Mouse (Mus musculus): ENCODE results near the gene Hs3st1. TPM values are rescaled to one million over a fixed set of nuclear protein-coding genes. Genes with fewer than 3 reads are reported as not detected.

Hs3st1 gene
- total and polyA plus RNA-seq, 2 experiments from 2014 or later, result 4.9 to 7.0 TPM

DNA sequence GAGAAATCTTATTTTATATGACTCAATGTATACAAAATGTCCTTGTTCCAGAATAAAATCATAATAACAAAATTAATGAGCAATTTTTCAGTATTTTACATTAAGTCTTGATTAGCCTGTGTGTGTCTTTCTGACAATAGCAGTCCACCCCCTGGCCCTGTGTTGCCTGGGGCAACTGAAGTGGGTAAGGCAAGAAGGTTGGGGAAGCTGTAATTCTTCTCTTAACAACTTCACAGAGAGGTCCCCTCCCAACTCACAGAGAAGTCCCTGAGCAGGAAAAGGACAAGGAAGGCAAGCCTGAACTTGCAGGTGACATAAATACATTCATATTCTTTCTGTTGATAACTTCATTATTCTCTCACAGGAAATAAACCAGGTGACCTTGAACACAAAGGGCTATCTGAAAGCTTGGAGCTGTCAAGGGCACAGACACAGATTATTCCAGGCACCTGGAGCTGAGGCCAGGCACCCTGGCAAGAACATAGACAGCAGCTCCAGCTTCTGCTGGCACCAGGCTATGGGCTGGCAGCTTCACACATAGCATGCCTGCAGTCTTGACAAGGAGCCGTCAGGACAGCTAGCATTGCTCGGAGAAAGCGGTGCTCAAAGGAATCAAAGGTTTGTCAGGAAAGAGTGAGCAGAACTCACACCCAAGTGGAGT is 134.9 kb downstream of the Hs3st1 start:
- no peak overlapping the region for H3K4me3 ChIP-seq (ENCODE audit: low read depth, low read length)
- no peaks in the 10 kb centered on the region for H3K36me3 ChIP-seq (replicated peaks; ENCODE audit: control insufficient read depth, insufficient read depth, low read length)
- H3K9ac ChIP-seq (replicated peaks; ENCODE audit: low read depth, low read length), result no peak overlapping the region
- ATAC-seq (ENCODE audit: insufficient read depth, low read depth) (peak; percentile 73), DNase-seq (ENCODE audit: low spot score) (peak; percentile 26)
- no peak overlapping the region for H3K4me2 ChIP-seq (ENCODE audit: low read depth, low read length)
- TF ChIP-seq EP300 (IDR thresholded peaks at IDR 0.05; ENCODE audit: low read depth) (no peak), CTCF (IDR thresholded peaks at IDR 0.05; ENCODE audit: low read depth) (no peak)
- WGBS, result 43% methylated on average over 3 of the region's 3 CpGs
- peak overlapping the region; percentile 8; the same call in 1 of the 2 replicates for H3K27ac ChIP-seq (ENCODE audit: low read depth)
- H3K27me3 ChIP-seq (ENCODE audit: control insufficient read depth, insufficient read depth, low read length), result no peaks in the 10 kb centered on the region
- H3K4me1 ChIP-seq (ENCODE audit: control insufficient read depth, insufficient read depth), result peaks cover 14% of the 10 kb centered on the region; the same call in 1 of the 2 replicates
- H3K9me3 ChIP-seq (replicated peaks; ENCODE audit: control insufficient read depth, low read length), result no peaks in the 10 kb centered on the region

DNA sequence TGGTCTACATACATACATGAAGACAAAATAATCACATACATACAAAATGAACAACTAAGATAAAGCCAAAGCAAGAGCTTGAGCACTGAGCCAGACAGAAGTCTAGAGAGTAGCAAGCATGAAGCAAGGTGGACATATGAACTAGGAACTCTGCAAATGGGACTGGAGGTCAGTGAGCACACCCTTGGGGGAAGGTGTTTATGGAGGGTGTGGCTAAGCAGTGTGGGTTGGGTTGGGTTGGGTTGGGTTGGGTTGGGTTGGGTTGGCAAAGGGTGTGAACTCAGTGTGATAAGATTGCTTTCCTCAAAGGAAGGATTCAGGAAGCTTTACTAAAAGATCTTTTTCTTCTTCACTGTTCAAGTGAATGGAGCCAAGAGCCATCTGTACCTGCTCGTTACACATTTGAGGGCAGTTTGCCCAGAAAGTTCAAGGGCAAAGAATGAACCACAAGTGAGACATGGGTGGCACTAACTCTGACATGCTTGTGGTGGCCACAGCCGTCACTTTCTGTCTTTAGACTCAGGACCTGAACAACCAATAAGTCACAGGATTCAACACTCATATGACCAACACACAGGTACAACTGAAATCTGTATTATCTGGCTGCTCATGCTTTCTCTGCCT is 137.8 kb downstream of the Hs3st1 start:
- 65% methylated on average over 2 of the region's 2 CpGs for WGBS

DNA sequence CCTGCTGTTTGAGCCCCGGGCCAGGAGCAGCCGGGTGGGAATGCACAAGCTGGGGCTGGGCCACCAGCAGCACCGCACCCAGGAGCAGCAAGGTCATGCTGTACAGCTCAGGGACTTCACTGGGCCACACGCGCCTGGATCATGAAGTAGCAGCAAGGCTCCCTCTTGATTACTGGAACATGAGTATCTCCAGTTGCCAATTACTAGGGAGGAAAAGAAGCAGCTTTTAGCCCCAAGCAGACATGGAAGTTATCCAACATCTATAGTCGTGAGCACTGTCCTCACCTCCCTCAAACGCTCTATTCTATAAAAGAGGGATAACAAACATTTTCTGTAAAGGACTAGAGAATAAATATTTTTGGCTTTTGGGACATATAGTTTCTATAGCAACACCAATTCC is 140.1 kb downstream of the Hs3st1 start:
- ATAC-seq (ENCODE audit: insufficient read depth, low read depth), result no peak
- Histone ChIP-seq H3K27me3 (ENCODE audit: control insufficient read depth, insufficient read depth, low read length) (no peaks in the 10 kb centered on the region), H3K9me3 (replicated peaks; ENCODE audit: control insufficient read depth, low read length) (no peaks in the 10 kb centered on the region), H3K4me1 (ENCODE audit: control insufficient read depth, insufficient read depth) (no peaks in the 10 kb centered on the region), H3K27ac (ENCODE audit: low read depth) (no peak overlapping the region), H3K4me3 (ENCODE audit: low read depth, low read length) (no peak overlapping the region), H3K36me3 (replicated peaks; ENCODE audit: control insufficient read depth, insufficient read depth, low read length) (no peaks in the 10 kb centered on the region), H3K9ac (replicated peaks; ENCODE audit: low read depth, low read length) (no peak overlapping the region), H3K4me2 (ENCODE audit: low read depth, low read length) (no peak overlapping the region)
- no peak for DNase-seq (ENCODE audit: low spot score)
- 83% methylated on average over 7 of the region's 7 CpGs for WGBS
- TF ChIP-seq EP300 (IDR thresholded peaks at IDR 0.05; ENCODE audit: low read depth), result no peak
- no peak for TF ChIP-seq CTCF (IDR thresholded peaks at IDR 0.05; ENCODE audit: low read depth)

More for the DNA sequence above, 137.8 kb downstream of the Hs3st1 start:
- no peaks in the 10 kb centered on the region for H3K36me3 ChIP-seq (replicated peaks; ENCODE audit: control insufficient read depth, insufficient read depth, low read length)
- H3K27me3 ChIP-seq (ENCODE audit: control insufficient read depth, insufficient read depth, low read length), result no peaks in the 10 kb centered on the region
- no peak for TF ChIP-seq EP300 (IDR thresholded peaks at IDR 0.05; ENCODE audit: low read depth)
- no peak for TF ChIP-seq CTCF (IDR thresholded peaks at IDR 0.05; ENCODE audit: low read depth)
- no peak overlapping the region for H3K4me2 ChIP-seq (ENCODE audit: low read depth, low read length)
- no peak overlapping the region for H3K4me3 ChIP-seq (ENCODE audit: low read depth, low read length)
- ATAC-seq (ENCODE audit: insufficient read depth, low read depth) (no peak), DNase-seq (ENCODE audit: low spot score) (no peak)
- H3K4me1 ChIP-seq (ENCODE audit: control insufficient read depth, insufficient read depth), result peaks cover 9% of the 10 kb centered on the region; the same call in 1 of the 2 replicates
- no peaks in the 10 kb centered on the region for H3K9me3 ChIP-seq (replicated peaks; ENCODE audit: control insufficient read depth, low read length)
- H3K27ac ChIP-seq (ENCODE audit: low read depth), result no peak overlapping the region
- H3K9ac ChIP-seq (replicated peaks; ENCODE audit: low read depth, low read length), result no peak overlapping the region

DNA sequence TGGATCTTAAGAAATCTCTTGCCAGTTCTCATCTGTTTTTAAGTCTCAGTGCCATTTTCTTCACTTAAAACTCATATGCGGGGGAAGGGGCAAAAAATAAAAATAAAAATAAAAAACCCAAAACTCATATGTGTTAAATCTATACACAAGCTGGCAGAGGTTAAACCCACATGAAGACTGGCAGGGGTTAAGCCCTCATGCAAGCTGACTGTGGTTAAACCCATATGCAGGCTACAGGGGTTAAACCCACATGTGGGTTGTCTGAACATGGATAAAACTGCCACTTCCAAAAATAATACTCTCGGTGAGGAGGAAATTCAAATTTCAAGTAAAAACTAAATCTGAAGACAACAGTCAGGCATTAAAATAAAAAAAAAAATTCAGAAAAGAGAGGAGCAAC is 141.7 kb downstream of the Hs3st1 start:
- WGBS, result 71% methylated on average over 2 of the region's 2 CpGs
- no peak overlapping the region for H3K4me2 ChIP-seq (ENCODE audit: low read depth, low read length)
- H3K27ac ChIP-seq (ENCODE audit: low read depth), result no peak overlapping the region
- DNase-seq (ENCODE audit: low spot score), result no peak
- no peaks in the 10 kb centered on the region for H3K4me1 ChIP-seq (ENCODE audit: control insufficient read depth, insufficient read depth)
- no peak for TF ChIP-seq EP300 (IDR thresholded peaks at IDR 0.05; ENCODE audit: low read depth)
- TF ChIP-seq CTCF (IDR thresholded peaks at IDR 0.05; ENCODE audit: low read depth), result no peak
- H3K4me3 ChIP-seq (ENCODE audit: low read depth, low read length), result no peak overlapping the region
- H3K9ac ChIP-seq (replicated peaks; ENCODE audit: low read depth, low read length), result no peak overlapping the region
- ATAC-seq (ENCODE audit: insufficient read depth, low read depth), result no peak
- no peaks in the 10 kb centered on the region for H3K9me3 ChIP-seq (replicated peaks; ENCODE audit: control insufficient read depth, low read length)
- H3K27me3 ChIP-seq (ENCODE audit: control insufficient read depth, insufficient read depth, low read length), result no peaks in the 10 kb centered on the region
- no peaks in the 10 kb centered on the region for H3K36me3 ChIP-seq (replicated peaks; ENCODE audit: control insufficient read depth, insufficient read depth, low read length)

DNA sequence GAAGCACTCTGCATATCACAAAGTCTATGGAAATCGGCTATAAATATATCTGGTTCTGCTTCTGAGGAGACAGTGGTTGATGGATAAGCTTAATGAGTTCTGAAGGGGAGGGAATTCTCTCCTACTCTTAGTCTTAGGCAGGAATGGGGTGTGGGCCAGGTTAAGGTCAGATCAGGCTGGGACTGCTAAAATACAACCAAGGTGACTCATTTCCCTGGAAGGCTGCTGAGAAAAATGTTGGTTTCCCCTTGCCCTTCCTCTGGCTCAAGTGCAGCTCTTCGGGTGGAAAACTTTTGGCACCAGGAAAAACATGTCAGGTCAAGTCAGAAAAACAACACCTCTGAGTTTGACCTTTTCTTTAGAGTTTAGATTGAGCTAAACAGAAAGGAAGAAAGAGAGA is 143.0 kb downstream of the Hs3st1 start:
- DNase-seq (ENCODE audit: low spot score) (peak; percentile 17), ATAC-seq (ENCODE audit: insufficient read depth, low read depth) (no peak)
- Histone ChIP-seq H3K4me2 (ENCODE audit: low read depth, low read length) (no peak overlapping the region), H3K36me3 (replicated peaks; ENCODE audit: control insufficient read depth, insufficient read depth, low read length) (no peaks in the 10 kb centered on the region), H3K9ac (replicated peaks; ENCODE audit: low read depth, low read length) (no peak overlapping the region), H3K27me3 (ENCODE audit: control insufficient read depth, insufficient read depth, low read length) (no peaks in the 10 kb centered on the region), H3K27ac (ENCODE audit: low read depth) (no peak overlapping the region), H3K4me3 (ENCODE audit: low read depth, low read length) (no peak overlapping the region), H3K4me1 (ENCODE audit: control insufficient read depth, insufficient read depth) (no peaks in the 10 kb centered on the region), H3K9me3 (replicated peaks; ENCODE audit: control insufficient read depth, low read length) (no peaks in the 10 kb centered on the region)
- TF ChIP-seq EP300 (IDR thresholded peaks at IDR 0.05; ENCODE audit: low read depth), result no peak
- no peak for TF ChIP-seq CTCF (IDR thresholded peaks at IDR 0.05; ENCODE audit: low read depth)
- 37% methylated on average over 2 of the region's 2 CpGs for WGBS
